Mouse (Mus musculus) forebrain, postnatal 0 days (tissue): Measurements from ENCODE around the gene Ablim2. TPM values are rescaled to one million over a fixed set of nuclear protein-coding genes. Genes with fewer than 3 reads are reported as not detected.
A peak's percentile ranks its signal among the peaks of the same experiment; 100 is the strongest.

Experiments
- ATAC-seq: fragments of 200-750 bp; cut with Nextera tagmentation; 2 replicates; pipeline ENCODE4 v1.8.0; 2017; ENCODE audit warnings: mild to moderate bottlenecking, moderate library complexity
- DNase-seq: peaks from one replicate; pipeline ENCODE4 v3.0.0-alpha.2; 2015
- H3K27ac ChIP-seq: fragments of 300-500 bp; sonication (generic); 2 replicates; pipeline ENCODE4 v1.5.1; 2014; ENCODE audit warnings: low read depth, mild to moderate bottlenecking, antibody characterized with exemption, low read length, moderate library complexity, mixed read lengths
- H3K27me3 ChIP-seq: fragments of 300-500 bp; sonication (generic); 2 replicates; pipeline ENCODE4 v1.6.1; 2014; ENCODE audit warnings: mild to moderate bottlenecking, low read length, mixed read lengths; ENCODE audit not compliant: insufficient read depth
- H3K36me3 ChIP-seq: fragments of 300-500 bp; sonication (generic); 2 replicates; pipeline ENCODE4 v1.6.1; 2014; ENCODE audit warnings: mild to moderate bottlenecking, moderate library complexity; ENCODE audit not compliant: insufficient read depth
- H3K4me1 ChIP-seq: fragments of 300-500 bp; sonication (generic); 2 replicates; pipeline ENCODE4 v1.6.1; 2014; ENCODE audit warnings: antibody characterized with exemption; ENCODE audit not compliant: insufficient read depth
- H3K4me2 ChIP-seq: fragments of 300-500 bp; sonication (generic); 2 replicates; pipeline ENCODE4 v1.6.1; 2014; ENCODE audit warnings: low read depth, mild to moderate bottlenecking, moderate library complexity
- H3K4me3 ChIP-seq: fragments of 300-500 bp; sonication (generic); 2 replicates; pipeline ENCODE4 v1.5.1; 2014; ENCODE audit warnings: low read depth, low read length, mixed read lengths
- H3K9ac ChIP-seq: fragments of 300-500 bp; sonication (generic); 2 replicates; pipeline ENCODE4 v1.6.1; 2014; ENCODE audit warnings: mild to moderate bottlenecking
- H3K9me3 ChIP-seq: fragments of 300-500 bp; sonication (generic); 2 replicates; pipeline ENCODE4 v1.6.1; 2016; ENCODE audit warnings: low read length
- CTCF ChIP-seq: sonication (generic); IDR thresholded peaks from 2 replicates; pipeline ENCODE4 v1.5.1; 2016; ENCODE audit warnings: antibody characterized with exemption, control low read depth, low read depth
- whole genome bisulfite sequencing: fragments of 180-500 bp; shearing (Covaris S2); extraction: QIAGEN DNeasy Blood & Tissue Kit; methylation state at CpG from one replicate; pipeline ENCODE4 v1.1.7; 2014; 5-methylcytosine and 5-hydroxymethylcytosine counted together
- polyA plus RNA-seq: library from polyadenylated mRNA; unstranded; fragments of >200 nt; fragmentation: Nextera tagmentation; extraction: Ambion mirVana; gene quantifications from 2 replicates; pipeline ENCODE4 v1.2.1, GENCODE M21; 2015
- total RNA-seq: library from RNA; depleted of rRNA; stranded (reverse); fragments of >200 nt; gene quantifications from 2 replicates; pipeline ENCODE4 v1.2.3, GENCODE M21; 2014; rRNA removed

Ablim2 gene
- total RNA-seq (20.6 and 21.8 TPM in 2 replicates), polyA plus RNA-seq (13.2 and 18.2 TPM in 2 replicates)

GRCm38 (mm10) chr5:35757639-35758001 lies at the start of gene Ablim2:
Ablim2 (plus strand) TSS chr5:35757880.
- Histone ChIP-seq H3K9ac (peak within 1 kb of the TSS; percentile 58), H3K27me3 (peaks cover 13% of the 10 kb centered on the region), H3K9me3 (no peaks in the 10 kb centered on the region), H3K4me3 (peak within 1 kb of the TSS; percentile 62), H3K36me3 (no peaks in the 10 kb centered on the region), H3K4me1 (no peaks in the 10 kb centered on the region), H3K4me2 (peak within 1 kb of the TSS; percentile 85), H3K27ac (peak within 1 kb of the TSS; percentile 73)
- peak; percentile 98 for DNase-seq
- under 1% methylated on average over 32 of the region's 35 CpGs for WGBS
- peak; percentile 98 for ATAC-seq
- TF ChIP-seq CTCF, result peak; percentile 63

- H3K9ac ChIP-seq, result no peak overlapping the region
- H3K27me3 ChIP-seq, result no peaks in the 10 kb centered on the region
- no peak overlapping the region for H3K4me2 ChIP-seq
- ATAC-seq (no peak), DNase-seq (no peak)
- H3K4me3 ChIP-seq, result no peak overlapping the region
- H3K9me3 ChIP-seq, result no peaks in the 10 kb centered on the region
- no peak for TF ChIP-seq CTCF
- no peaks in the 10 kb centered on the region for H3K36me3 ChIP-seq
- H3K27ac ChIP-seq, result no peak overlapping the region
- H3K4me1 ChIP-seq, result no peaks in the 10 kb centered on the region
- 71% methylated on average over 3 of the region's 3 CpGs for WGBS
Measured at GRCm38 (mm10) chr5:35710481-35710880, 47.2 kb upstream of the Ablim2 start.

- no peak for ATAC-seq
- 59% methylated on average over 3 of the region's 3 CpGs for WGBS
- no peak overlapping the region for H3K4me3 ChIP-seq
- no peak overlapping the region for H3K27ac ChIP-seq
- no peak overlapping the region for H3K9ac ChIP-seq
- no peaks in the 10 kb centered on the region for H3K27me3 ChIP-seq
- no peaks in the 10 kb centered on the region for H3K9me3 ChIP-seq
- no peaks in the 10 kb centered on the region for H3K4me1 ChIP-seq
- H3K36me3 ChIP-seq, result no peaks in the 10 kb centered on the region
- H3K4me2 ChIP-seq, result no peak overlapping the region
- DNase-seq, result no peak
- no peak for TF ChIP-seq CTCF
Measured at GRCm38 (mm10) chr5:35710931-35711330, 46.7 kb upstream of the Ablim2 start.

GRCm38 (mm10) chr5:35712517-35712916 lies 45.2 kb upstream of the Ablim2 start:
- DNase-seq, result no peak
- TF ChIP-seq CTCF, result no peak
- H3K4me1 ChIP-seq, result no peaks in the 10 kb centered on the region
- no peak overlapping the region for H3K9ac ChIP-seq
- 82% methylated on average over 5 of the region's 5 CpGs for WGBS
- H3K4me3 ChIP-seq, result no peak overlapping the region
- no peaks in the 10 kb centered on the region for H3K27me3 ChIP-seq
- no peaks in the 10 kb centered on the region for H3K36me3 ChIP-seq
- H3K27ac ChIP-seq, result no peak overlapping the region
- no peaks in the 10 kb centered on the region for H3K9me3 ChIP-seq
- H3K4me2 ChIP-seq, result no peak overlapping the region
- ATAC-seq, result no peak

GRCm38 (mm10) chr5:35713649-35714354 lies 43.9 kb upstream of the Ablim2 start:
- DNase-seq (peak; percentile 90), ATAC-seq (peak; percentile 98)
- Histone ChIP-seq H3K27me3 (no peaks in the 10 kb centered on the region), H3K4me1 (no peaks in the 10 kb centered on the region), H3K27ac (no peak overlapping the region), H3K4me2 (no peak overlapping the region), H3K9ac (no peak overlapping the region), H3K36me3 (no peaks in the 10 kb centered on the region), H3K9me3 (no peaks in the 10 kb centered on the region), H3K4me3 (no peak overlapping the region)
- WGBS, result 48% methylated on average over 13 of the region's 13 CpGs
- TF ChIP-seq CTCF, result peak; percentile 99

- no peaks in the 10 kb centered on the region for H3K27me3 ChIP-seq
- no peak overlapping the region for H3K27ac ChIP-seq
- no peak overlapping the region for H3K9ac ChIP-seq
- H3K4me2 ChIP-seq, result no peak overlapping the region
- WGBS, result 81% methylated on average over 5 of the region's 5 CpGs
- DNase-seq, result no peak
- no peak overlapping the region for H3K4me3 ChIP-seq
- no peaks in the 10 kb centered on the region for H3K36me3 ChIP-seq
- H3K4me1 ChIP-seq, result no peaks in the 10 kb centered on the region
- TF ChIP-seq CTCF, result no peak
- no peak for ATAC-seq
- no peaks in the 10 kb centered on the region for H3K9me3 ChIP-seq
Measured at GRCm38 (mm10) chr5:35717455-35717854, 40.2 kb upstream of the Ablim2 start.

- no peaks in the 10 kb centered on the region for H3K4me1 ChIP-seq
- TF ChIP-seq CTCF, result peak; percentile 48
- no peaks in the 10 kb centered on the region for H3K27me3 ChIP-seq
- peak; percentile 9 for DNase-seq
- H3K4me2 ChIP-seq, result no peak overlapping the region
- no peaks in the 10 kb centered on the region for H3K36me3 ChIP-seq
- H3K27ac ChIP-seq, result no peak overlapping the region
- H3K4me3 ChIP-seq, result no peak overlapping the region
- ATAC-seq, result no peak
- H3K9ac ChIP-seq, result no peak overlapping the region
- H3K9me3 ChIP-seq, result no peaks in the 10 kb centered on the region
- WGBS, result 62% methylated on average over 4 of the region's 4 CpGs
Measured at GRCm38 (mm10) chr5:35717946-35718345, 39.7 kb upstream of the Ablim2 start.
